Mouse (Mus musculus): ENCODE measurements around the gene D130052B06Rik.

Gene D130052B06Rik

GRCm38 (mm10) chr11:33598986-33599385 lies at the start of gene D130052B06Rik:
TSS of gene D130052B06Rik (plus strand) at chr11:33599302.
- DNase-seq, result no peak

GRCm38 (mm10) chr11:33550861-33551560 lies 48.1 kb upstream of the D130052B06Rik start:
- DNase-seq, result no peak

- peak; percentile 12 for DNase-seq
Observed at GRCm38 (mm10) chr11:33554123-33554522, 45.0 kb upstream of the D130052B06Rik start.

- no peak for DNase-seq
Observed at GRCm38 (mm10) chr11:33563921-33564320, 35.2 kb upstream of the D130052B06Rik start.

- peak; percentile 31 for DNase-seq
Observed at GRCm38 (mm10) chr11:33570413-33570812, 28.7 kb upstream of the D130052B06Rik start.

GRCm38 (mm10) chr11:33574944-33575343 lies 24.2 kb upstream of the D130052B06Rik start:
- no peak for DNase-seq

- no peak for DNase-seq
Observed at GRCm38 (mm10) chr11:33578859-33579258, 20.2 kb upstream of the D130052B06Rik start, which contains the start of gene Gabrp. TSS of gene Gabrp (minus strand) at chr11:33578959.

- DNase-seq, result no peak
Observed at GRCm38 (mm10) chr11:33579621-33580020, 19.5 kb upstream of the D130052B06Rik start.

GRCm38 (mm10) chr11:33586614-33587013 lies 12.5 kb upstream of the D130052B06Rik start:
- no peak for DNase-seq

GRCm38 (mm10) chr11:33590771-33591170 lies 8.3 kb upstream of the D130052B06Rik start:
- no peak for DNase-seq

GRCm38 (mm10) chr11:33592826-33593225 lies 6.3 kb upstream of the D130052B06Rik start:
- no peak for DNase-seq

GRCm38 (mm10) chr11:33596655-33597054 lies 2.4 kb upstream of the D130052B06Rik start:
- DNase-seq, result no peak

GRCm38 (mm10) chr11:33603174-33603573 lies 4.1 kb downstream of the D130052B06Rik start:
- DNase-seq, result no peak

- DNase-seq, result peak; percentile 54
Observed at GRCm38 (mm10) chr11:33607784-33608183, 8.7 kb downstream of the D130052B06Rik start.

GRCm38 (mm10) chr11:33614218-33614617 lies 15.1 kb downstream of the D130052B06Rik start:
- DNase-seq, result peak; percentile 84

GRCm38 (mm10) chr11:33627136-33627742 lies 28.1 kb downstream of the D130052B06Rik start:
- no peak for DNase-seq

GRCm38 (mm10) chr11:33637107-33637506 lies 38.0 kb downstream of the D130052B06Rik start:
- no peak for DNase-seq

- no peak for DNase-seq
Observed at GRCm38 (mm10) chr11:33649358-33649757, 50.3 kb downstream of the D130052B06Rik start.

GRCm38 (mm10) chr11:33654485-33654884 lies 55.4 kb downstream of the D130052B06Rik start:
- no peak for DNase-seq

- DNase-seq, result no peak
Observed at GRCm38 (mm10) chr11:33655221-33655620, 56.1 kb downstream of the D130052B06Rik start.

- DNase-seq, result no peak
Observed at GRCm38 (mm10) chr11:33655861-33656593, 56.9 kb downstream of the D130052B06Rik start.

- no peak for DNase-seq
Observed at GRCm38 (mm10) chr11:33660016-33660913, 61.2 kb downstream of the D130052B06Rik start.

- no peak for DNase-seq
Observed at GRCm38 (mm10) chr11:33663599-33663998, 64.5 kb downstream of the D130052B06Rik start.
